Mouse (Mus musculus) limb, embryonic 14.5 days (tissue): ENCODE measurements at regions not wholly inside any gene's neighbourhood (a gene's known extent, or its start where the extent isn't known, plus 50 kb on each side); places are given as distances from the start of the nearest gene placed in this dataset.

ENCODE experiments used
- ATAC-seq: fragments of 200-750 bp; cut with Nextera tagmentation; 2 replicates; pipeline ENCODE4 v1.8.0; 2017; ENCODE audit warnings: low read depth, moderate number of reproducible peaks, moderate TSS enrichment; ENCODE audit not compliant: low FRiP score
- DNase-seq: peaks from one replicate; pipeline ENCODE4 v3.0.0-alpha.2; 2015; ENCODE audit warnings: low spot score
- H3K27ac ChIP-seq: fragments of 300-500 bp; sonication (generic); replicated peaks from 2 replicates; pipeline ENCODE4 v1.5.1; 2014; ENCODE audit warnings: low read depth, mild to moderate bottlenecking, low read length, moderate library complexity, mixed read lengths
- H3K27me3 ChIP-seq: fragments of 300-500 bp; sonication (generic); 2 replicates; pipeline ENCODE4 v1.6.1; 2014; ENCODE audit warnings: low read length, mixed read lengths; ENCODE audit not compliant: control insufficient read depth, insufficient read depth
- H3K36me3 ChIP-seq: fragments of 300-500 bp; sonication (generic); 2 replicates; pipeline ENCODE4 v1.6.1; 2014; ENCODE audit warnings: mild to moderate bottlenecking, low read length, moderate library complexity, mixed read lengths; ENCODE audit not compliant: control insufficient read depth, insufficient read depth
- H3K4me1 ChIP-seq: fragments of 300-500 bp; sonication (generic); 2 replicates; pipeline ENCODE4 v1.6.1; 2014; ENCODE audit warnings: antibody characterized with exemption, low read length, mixed read lengths; ENCODE audit not compliant: control insufficient read depth, insufficient read depth
- H3K4me2 ChIP-seq: fragments of 300-500 bp; sonication (generic); replicated peaks from 2 replicates; pipeline ENCODE4 v1.6.1; 2014; ENCODE audit warnings: low read depth, mild to moderate bottlenecking, low read length, moderate library complexity; ENCODE audit not compliant: severe bottlenecking
- H3K4me3 ChIP-seq: fragments of 300-500 bp; sonication (generic); replicated peaks from 2 replicates; pipeline ENCODE4 v1.5.1; 2014; ENCODE audit warnings: low read length
- H3K9ac ChIP-seq: fragments of 300-500 bp; sonication (generic); 2 replicates; pipeline ENCODE4 v1.6.1; 2014; ENCODE audit warnings: mild to moderate bottlenecking, low read depth, low read length, moderate library complexity; ENCODE audit not compliant: severe bottlenecking
- H3K9me3 ChIP-seq: fragments of 300-500 bp; sonication (generic); 2 replicates; pipeline ENCODE4 v1.6.1; 2016; ENCODE audit warnings: low read length; ENCODE audit not compliant: control insufficient read depth
- POLR2A ChIP-seq: fragments of 200-500 bp; IDR thresholded peaks from 2 replicates; pipeline ENCODE4 v1.8.0; 2012; ENCODE audit warnings: inconsistent platforms, mild to moderate bottlenecking, moderate library complexity, borderline replicate concordance; ENCODE audit not compliant: insufficient read depth, insufficient read length; ENCODE audit errors: extremely low read depth
- WGBS: fragments of 180-500 bp; shearing (Covaris S2); extraction: QIAGEN DNeasy Blood & Tissue Kit; methylation state at CpG from one replicate; pipeline ENCODE4 v1.1.7; 2014; 5-methylcytosine and 5-hydroxymethylcytosine counted together

DNA sequence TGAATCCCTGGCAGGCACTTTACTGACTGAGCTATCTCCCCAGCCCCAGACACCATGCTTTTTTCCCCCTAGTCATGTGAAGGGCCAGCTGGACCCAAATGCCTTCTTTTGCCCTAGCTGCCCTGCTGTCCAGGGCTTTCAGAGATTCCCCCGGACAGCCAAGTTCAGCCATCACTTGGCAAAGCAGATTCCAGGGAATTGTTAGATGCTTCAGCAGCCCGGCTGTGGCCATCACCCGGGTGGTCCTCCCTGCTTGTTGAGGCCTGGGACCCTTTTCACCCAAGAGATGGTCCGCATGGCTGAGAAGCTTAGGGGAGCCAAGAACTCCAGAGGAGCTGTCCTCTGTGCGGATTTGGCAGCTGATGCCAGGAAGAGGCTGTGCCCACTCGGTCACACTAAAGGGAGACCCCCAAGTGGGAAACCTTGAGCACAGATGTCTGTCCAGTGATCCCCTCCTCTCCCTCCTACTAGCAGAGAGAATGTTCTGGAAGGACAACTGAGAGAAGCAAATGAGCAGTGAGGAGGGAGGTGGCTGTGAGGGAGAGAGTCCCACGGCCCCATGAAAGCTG lies 61.8 kb upstream of the Gli2 start:
- ATAC-seq (no peak), DNase-seq (no peak)
- Histone ChIP-seq H3K36me3 (no peaks in the 10 kb centered on the region), H3K4me2 (no peak overlapping the region), H3K4me1 (no peaks in the 10 kb centered on the region), H3K9ac (no peak overlapping the region), H3K27me3 (no peaks in the 10 kb centered on the region), H3K27ac (no peak overlapping the region), H3K9me3 (no peaks in the 10 kb centered on the region), H3K4me3 (no peak overlapping the region)
- no peak for TF ChIP-seq POLR2A
- WGBS: 77% methylated on average over 7 of the region's 7 CpGs

DNA sequence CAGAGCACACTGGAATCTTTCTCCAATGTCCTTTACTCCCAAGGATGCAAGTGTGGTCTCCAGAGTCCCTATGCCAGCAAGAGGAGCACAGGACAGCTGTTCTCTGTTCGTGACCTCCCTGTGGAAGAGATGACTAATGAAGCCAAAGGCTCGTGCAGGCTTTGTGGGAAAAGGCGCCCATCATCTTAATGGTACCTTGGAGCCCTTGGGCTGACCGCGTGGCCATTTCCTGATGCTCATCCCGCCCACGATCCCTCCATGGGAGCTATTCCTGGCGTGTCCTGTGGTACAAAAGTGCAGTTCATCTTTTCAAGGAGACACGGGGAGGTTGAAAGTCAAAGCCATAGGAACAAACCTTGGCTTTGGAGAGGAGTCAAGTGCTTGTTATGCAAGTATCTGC lies 55.2 kb upstream of the Gli2 start:
- H3K4me1 ChIP-seq: no peaks in the 10 kb centered on the region
- H3K27ac ChIP-seq: no peak overlapping the region
- no peak for TF ChIP-seq POLR2A
- no peaks in the 10 kb centered on the region for H3K27me3 ChIP-seq
- 79% methylated on average over 9 of the region's 9 CpGs for WGBS
- no peak overlapping the region for H3K9ac ChIP-seq
- H3K36me3 ChIP-seq: no peaks in the 10 kb centered on the region
- H3K9me3 ChIP-seq: no peaks in the 10 kb centered on the region
- H3K4me3 ChIP-seq: no peak overlapping the region
- no peak overlapping the region for H3K4me2 ChIP-seq
- ATAC-seq (no peak), DNase-seq (no peak)

DNA sequence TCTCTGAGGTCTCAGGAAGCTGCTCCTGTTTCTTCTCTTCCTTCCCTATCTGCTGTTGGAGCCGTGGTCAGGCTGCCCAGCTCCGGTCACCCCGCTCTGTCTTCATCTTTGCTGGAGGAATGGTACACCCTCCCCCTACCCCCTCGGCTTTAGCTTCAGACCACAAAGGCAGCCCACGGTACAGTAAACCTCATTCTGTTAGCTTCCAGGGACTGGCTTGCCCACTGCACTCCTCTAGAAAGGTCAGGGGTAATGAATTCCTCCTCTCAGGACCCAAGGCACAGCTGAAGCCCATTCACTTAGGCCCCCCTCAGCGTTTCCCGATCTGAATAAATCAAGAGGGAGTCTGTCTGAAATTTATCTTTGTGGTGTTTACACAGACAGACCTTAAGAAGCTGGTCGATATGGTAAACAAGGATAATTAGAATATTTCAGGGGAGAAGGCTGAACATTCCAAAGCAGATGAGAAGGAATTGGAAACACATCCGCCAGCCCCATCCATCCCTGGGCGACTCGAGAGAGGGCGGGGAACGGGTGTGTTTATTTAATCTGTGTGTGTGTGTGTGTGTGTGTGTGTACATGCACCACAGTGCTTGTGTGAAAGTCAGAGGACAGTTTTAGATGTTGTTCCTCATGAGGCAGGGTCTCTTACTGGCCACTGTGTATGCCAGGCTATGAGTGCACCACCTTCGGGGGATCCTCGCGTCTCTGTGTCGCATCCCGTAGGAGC lies 53.0 kb upstream of the Gli2 start:
- ATAC-seq (no peak), DNase-seq (no peak)
- Histone ChIP-seq H3K4me3 (no peak overlapping the region), H3K4me2 (no peak overlapping the region), H3K9ac (no peak overlapping the region), H3K9me3 (no peaks in the 10 kb centered on the region), H3K4me1 (no peaks in the 10 kb centered on the region), H3K36me3 (no peaks in the 10 kb centered on the region), H3K27ac (no peak overlapping the region), H3K27me3 (no peaks in the 10 kb centered on the region)
- no peak for TF ChIP-seq POLR2A
- 79% methylated on average over 18 of the region's 18 CpGs for WGBS
